Mouse (Mus musculus) bone marrow macrophage, adult 2 months (primary cell): ENCODE results near the gene Gm7138. TPM values are rescaled to one million over a fixed set of nuclear protein-coding genes. Genes with fewer than 3 reads are reported as not detected.

ENCODE experiments used
- H3K27ac ChIP-seq: 2 replicates; pipeline ENCODE4 v1.5.1; 2012; ENCODE audit warnings: low read depth, low read length; ENCODE audit not compliant: insufficient read depth
- H3K4me1 ChIP-seq: 2 replicates; pipeline ENCODE4 v1.6.1; 2012; ENCODE audit warnings: low read length; ENCODE audit not compliant: control insufficient read depth, insufficient read depth
- H3K4me3 ChIP-seq: 2 replicates; pipeline ENCODE4 v1.5.1; 2012; ENCODE audit warnings: mild to moderate bottlenecking, low read length, moderate library complexity; ENCODE audit not compliant: insufficient read depth
- CTCF ChIP-seq: IDR thresholded peaks from 2 replicates; pipeline ENCODE4 v1.5.1; 2012; ENCODE audit warnings: low read depth, mild to moderate bottlenecking, low read length, moderate library complexity
- POLR2A ChIP-seq: IDR thresholded peaks from 2 replicates; pipeline ENCODE4 v1.6.1; 2012; ENCODE audit warnings: mild to moderate bottlenecking, low read depth, low read length, borderline replicate concordance
- polyA plus RNA-seq: library from polyadenylated mRNA; stranded (reverse); fragments of >200 nt; gene quantifications from 2 replicates; pipeline ENCODE4 v1.2.4, GENCODE M21; 2012; ENCODE audit not compliant: missing spikeins, insufficient read depth, insufficient read length

Gene Gm7138
- polyA plus RNA-seq, 1 experiment: not detected

DNA sequence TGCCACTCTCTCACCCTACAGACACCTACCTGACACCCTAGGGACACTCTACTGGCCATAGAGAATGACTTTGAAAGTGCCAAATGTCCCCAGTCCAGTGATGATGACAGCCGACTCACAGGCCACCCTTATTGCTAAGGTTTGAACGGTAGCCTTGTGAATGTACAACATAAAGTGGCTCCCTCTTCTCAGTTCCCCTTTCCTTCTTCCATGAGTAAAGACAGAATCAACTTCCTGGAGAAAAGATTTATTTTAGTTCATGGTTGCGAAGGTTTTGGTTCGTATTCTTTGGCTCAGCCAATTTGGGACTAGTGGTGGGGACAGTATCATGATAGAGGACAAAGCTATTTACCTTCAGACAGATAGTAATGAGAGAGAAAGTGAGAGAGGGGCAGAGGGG is 37.8 kb downstream of the Gm7138 start:
- H3K4me3 ChIP-seq: no peak overlapping the region
- no peak overlapping the region for H3K27ac ChIP-seq

GRCm38 (mm10) chr10:77735928-77736327 is 40.8 kb downstream of the Gm7138 start:
- Histone ChIP-seq H3K4me1 (peaks cover 3% of the 10 kb centered on the region; the same call in 1 of the 2 replicates), H3K4me3 (no peak overlapping the region), H3K27ac (no peak overlapping the region)
- TF ChIP-seq POLR2A: no peak
- no peak for TF ChIP-seq CTCF

More for the DNA sequence above, 37.8 kb downstream of the Gm7138 start:
- peaks cover 3% of the 10 kb centered on the region; the same call in 1 of the 2 replicates for H3K4me1 ChIP-seq
- TF ChIP-seq CTCF (no peak), POLR2A (no peak)

DNA sequence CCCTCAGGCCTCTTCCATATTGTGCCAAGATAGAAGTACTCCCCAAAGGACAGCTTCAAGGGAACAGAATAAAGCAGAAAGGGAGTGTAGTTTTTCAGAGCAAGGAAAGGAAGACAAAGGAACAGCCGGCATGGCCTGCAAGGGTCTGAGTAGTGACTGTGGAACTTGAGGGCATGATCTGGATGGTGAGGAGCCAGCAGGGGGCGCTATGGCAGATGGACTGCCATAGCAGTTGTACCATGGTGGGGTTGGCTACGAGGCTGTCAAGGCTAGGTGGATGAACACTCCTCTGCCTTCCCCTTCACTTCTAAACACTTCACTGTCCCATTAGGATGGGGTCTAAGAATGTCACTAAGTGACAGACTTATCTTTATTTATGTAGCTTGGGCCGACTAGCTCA is 47.5 kb downstream of the Gm7138 start:
- H3K4me1 ChIP-seq: no peaks in the 10 kb centered on the region
- no peak overlapping the region for H3K4me3 ChIP-seq
- H3K27ac ChIP-seq: no peak overlapping the region
- TF ChIP-seq POLR2A (no peak), CTCF (peak; percentile 44; the same call in 1 of the 2 replicates)

GRCm38 (mm10) chr10:77728280-77728679 is 48.5 kb downstream of the Gm7138 start:
- H3K4me1 ChIP-seq: no peaks in the 10 kb centered on the region
- TF ChIP-seq POLR2A (no peak), CTCF (no peak)
- H3K4me3 ChIP-seq: no peak overlapping the region

More at GRCm38 (mm10) chr10:77728280-77728679, 48.5 kb downstream of the Gm7138 start:
- no peak overlapping the region for H3K27ac ChIP-seq

Other genes starting within 250 kb of the Gm7138 start
- gene Itgb2, start 246.7 kb downstream of the Gm7138 start, polyA plus RNA-seq: 386 and 401 TPM in 2 replicates
- 98.5 and 102 TPM in 2 replicates for gene Pttg1ip, start 195.2 kb downstream of the Gm7138 start, polyA plus RNA-seq
- 165 and 203 TPM in 2 replicates for gene Sumo3, start 170.8 kb downstream of the Gm7138 start, polyA plus RNA-seq
- 40.9 and 41.8 TPM in 2 replicates for gene Gm49325, start 170.7 kb downstream of the Gm7138 start, polyA plus RNA-seq
- gene Ube2g2, start 154.7 kb downstream of the Gm7138 start, polyA plus RNA-seq: 57.9 and 61.2 TPM in 2 replicates
- not detected in 2 replicates for gene Tspear, start 90.4 kb downstream of the Gm7138 start, polyA plus RNA-seq
- not detected in 2 replicates for gene Gm19402, start 86.2 kb downstream of the Gm7138 start, polyA plus RNA-seq
- gene Gm9508, start 79.7 kb downstream of the Gm7138 start, polyA plus RNA-seq: not detected in 2 replicates
- gene Gm10272, start 70.3 kb downstream of the Gm7138 start, polyA plus RNA-seq: not detected in 2 replicates
- not detected in 2 replicates for gene Gm10024, start 65.5 kb downstream of the Gm7138 start, polyA plus RNA-seq
- gene Gm10142, start 61.1 kb downstream of the Gm7138 start, polyA plus RNA-seq: not detected in 2 replicates
- not detected in 2 replicates for gene Krtap12-1, start 56.3 kb downstream of the Gm7138 start, polyA plus RNA-seq
- gene Gm10100, start 50.5 kb downstream of the Gm7138 start, polyA plus RNA-seq: not detected in 2 replicates
- gene Gm18596, start 34.3 kb downstream of the Gm7138 start, polyA plus RNA-seq: not detected in 2 replicates
- not detected in 2 replicates for gene Gm9736, start 25.6 kb downstream of the Gm7138 start, polyA plus RNA-seq
- gene Gm3233, start 17.3 kb downstream of the Gm7138 start, polyA plus RNA-seq: not detected in 2 replicates
- not detected in 2 replicates for gene Gm3238, start 5.6 kb downstream of the Gm7138 start, polyA plus RNA-seq
- gene Gm3250, start 5.6 kb upstream of the Gm7138 start, polyA plus RNA-seq: not detected in 2 replicates
- not detected in 2 replicates for gene Gm7137, start 11.3 kb upstream of the Gm7138 start, polyA plus RNA-seq
- not detected in 2 replicates for gene Gm9639, start 18.1 kb upstream of the Gm7138 start, polyA plus RNA-seq
- gene Gm19668, start 22.2 kb upstream of the Gm7138 start, polyA plus RNA-seq: not detected in 2 replicates
- gene Gm9507, start 34.9 kb upstream of the Gm7138 start, polyA plus RNA-seq: not detected in 2 replicates
- not detected in 2 replicates for gene Gm2696, start 37.7 kb upstream of the Gm7138 start, polyA plus RNA-seq
- gene Krtap10-4, start 50.2 kb upstream of the Gm7138 start, polyA plus RNA-seq: not detected in 2 replicates
- not detected in 2 replicates for gene Krtap10-10, start 59.0 kb upstream of the Gm7138 start, polyA plus RNA-seq
- gene Gm36176, start 69.9 kb upstream of the Gm7138 start, polyA plus RNA-seq: not detected in 2 replicates
- gene Gm10318, start 75.9 kb upstream of the Gm7138 start, polyA plus RNA-seq: not detected in 2 replicates
- not detected in 2 replicates for gene Gm3285, start 85.0 kb upstream of the Gm7138 start, polyA plus RNA-seq
- 0.19 TPM in 1 of 2 replicates, not detected in the other for gene Lrrc3, start 125.6 kb upstream of the Gm7138 start, polyA plus RNA-seq
- gene Trpm2, start 193.6 kb upstream of the Gm7138 start, polyA plus RNA-seq: 8.6 and 13.8 TPM in 2 replicates
- 12.4 and 13.6 TPM in 2 replicates for gene 1810043G02Rik, start 201.6 kb upstream of the Gm7138 start, polyA plus RNA-seq
- gene Pfkl, start 233.1 kb upstream of the Gm7138 start, polyA plus RNA-seq: 24.1 and 32.1 TPM in 2 replicates